Mouse (Mus musculus) intestine, embryonic 14.5 days (tissue): ENCODE results near the gene Snx10. TPM values are rescaled to one million over a fixed set of nuclear protein-coding genes. Genes with fewer than 3 reads are reported as not detected.

Experiments
- ATAC-seq: fragments of 200-750 bp; cut with Nextera tagmentation; replicated peaks from 2 replicates; pipeline ENCODE4 v1.8.0; 2017; ENCODE audit warnings: low read depth, moderate number of reproducible peaks, moderate TSS enrichment, moderate library complexity; ENCODE audit not compliant: low FRiP score, low TSS enrichment
- DNase-seq: peaks from one replicate; pipeline ENCODE4 v3.0.0-alpha.2; 2018; ENCODE audit warnings: low spot score
- H3K27ac ChIP-seq: fragments of 300-500 bp; sonication (generic); 2 replicates; pipeline ENCODE4 v1.5.1; 2014; ENCODE audit warnings: low read depth, mild to moderate bottlenecking, control low read depth
- H3K27me3 ChIP-seq: fragments of 300-500 bp; sonication (generic); replicated peaks from 2 replicates; pipeline ENCODE4 v1.6.1; 2014; ENCODE audit warnings: low read length, control low read depth; ENCODE audit not compliant: control insufficient read depth, insufficient read depth
- H3K36me3 ChIP-seq: fragments of 300-500 bp; sonication (generic); 2 replicates; pipeline ENCODE4 v1.6.1; 2014; ENCODE audit warnings: low read length, control low read depth; ENCODE audit not compliant: control insufficient read depth, insufficient read depth
- H3K4me1 ChIP-seq: fragments of 300-500 bp; sonication (generic); replicated peaks from 2 replicates; pipeline ENCODE4 v1.6.1; 2014; ENCODE audit warnings: low read length, control low read depth, mixed read lengths; ENCODE audit not compliant: control insufficient read depth, insufficient read depth
- H3K4me2 ChIP-seq: fragments of 300-500 bp; sonication (generic); 2 replicates; pipeline ENCODE4 v1.6.1; 2014; ENCODE audit warnings: low read length
- H3K4me3 ChIP-seq: fragments of 300-500 bp; sonication (generic); 2 replicates; pipeline ENCODE4 v1.5.1; 2014; ENCODE audit warnings: low read depth, low read length, control low read depth, mixed read lengths
- H3K9ac ChIP-seq: fragments of 300-500 bp; sonication (generic); 2 replicates; pipeline ENCODE4 v1.6.1; 2014; ENCODE audit warnings: mild to moderate bottlenecking, low read length
- H3K9me3 ChIP-seq: fragments of 300-500 bp; sonication (generic); 2 replicates; pipeline ENCODE4 v1.6.1; 2016; ENCODE audit warnings: low read length, control low read depth; ENCODE audit not compliant: control insufficient read depth
- WGBS: fragments of 180-500 bp; shearing (Covaris S2); extraction: QIAGEN DNeasy Blood & Tissue Kit; methylation state at CpG from one replicate; pipeline ENCODE4 v1.1.7; 2014; 5-methylcytosine and 5-hydroxymethylcytosine counted together
- polyA plus RNA-seq: library from polyadenylated mRNA; unstranded; fragments of >200 nt; fragmentation: Nextera tagmentation; extraction: Ambion mirVana; gene quantifications from 2 replicates; pipeline ENCODE4 v1.2.1, GENCODE M21; 2014

Snx10 gene
- polyA plus RNA-seq, 1 experiment from 2014 or later, result 16.4 TPM

- no peaks in the 10 kb centered on the region for H3K4me1 ChIP-seq
- no peak overlapping the region for H3K27ac ChIP-seq
- no peak overlapping the region for H3K9ac ChIP-seq
- no peaks in the 10 kb centered on the region for H3K9me3 ChIP-seq
- DNase-seq (no peak), ATAC-seq (no peak)
- 92% methylated on average over 7 of the region's 7 CpGs for WGBS
- no peaks in the 10 kb centered on the region for H3K36me3 ChIP-seq
- H3K27me3 ChIP-seq, result no peaks in the 10 kb centered on the region
- H3K4me2 ChIP-seq, result no peak overlapping the region
- H3K4me3 ChIP-seq, result no peak overlapping the region
Observed at GRCm38 (mm10) chr6:51556562-51556961, 32.9 kb downstream of the Snx10 start.

GRCm38 (mm10) chr6:51558311-51558710, 34.6 kb downstream of the Snx10 start:
- H3K27me3 ChIP-seq, result no peaks in the 10 kb centered on the region
- no peak for DNase-seq
- H3K36me3 ChIP-seq, result no peaks in the 10 kb centered on the region
- H3K4me3 ChIP-seq, result no peak overlapping the region
- no peak overlapping the region for H3K4me2 ChIP-seq
- H3K27ac ChIP-seq, result no peak overlapping the region
- no peaks in the 10 kb centered on the region for H3K4me1 ChIP-seq
- 92% methylated on average over 7 of the region's 7 CpGs for WGBS
- no peak for ATAC-seq
- H3K9ac ChIP-seq, result no peak overlapping the region
- no peaks in the 10 kb centered on the region for H3K9me3 ChIP-seq

GRCm38 (mm10) chr6:51566771-51567680, 43.3 kb downstream of the Snx10 start:
- ATAC-seq (no peak), DNase-seq (no peak)
- H3K9ac ChIP-seq, result no peak overlapping the region
- no peaks in the 10 kb centered on the region for H3K36me3 ChIP-seq
- H3K27me3 ChIP-seq, result no peaks in the 10 kb centered on the region
- H3K4me2 ChIP-seq, result peak overlapping the region; percentile 11; the same call in 1 of the 2 replicates
- no peak overlapping the region for H3K4me3 ChIP-seq
- H3K27ac ChIP-seq, result no peak overlapping the region
- no peaks in the 10 kb centered on the region for H3K9me3 ChIP-seq
- peaks cover 10% of the 10 kb centered on the region; the same call in 1 of the 2 replicates for H3K4me1 ChIP-seq
- WGBS, result 49% methylated on average over 14 of the region's 14 CpGs

- WGBS, result 92% methylated on average over 8 of the region's 8 CpGs
- DNase-seq (no peak), ATAC-seq (no peak)
- Histone ChIP-seq H3K27me3 (no peaks in the 10 kb centered on the region), H3K4me3 (no peak overlapping the region), H3K9me3 (no peaks in the 10 kb centered on the region), H3K27ac (no peak overlapping the region), H3K4me2 (no peak overlapping the region), H3K36me3 (no peaks in the 10 kb centered on the region), H3K4me1 (peaks cover 10% of the 10 kb centered on the region; the same call in 1 of the 2 replicates), H3K9ac (no peak overlapping the region)
Observed at GRCm38 (mm10) chr6:51569086-51569485, 45.4 kb downstream of the Snx10 start.

GRCm38 (mm10) chr6:51573136-51573535, 49.4 kb downstream of the Snx10 start:
- Histone ChIP-seq H3K27ac (no peak overlapping the region), H3K9me3 (no peaks in the 10 kb centered on the region), H3K4me3 (no peak overlapping the region), H3K9ac (no peak overlapping the region), H3K27me3 (no peaks in the 10 kb centered on the region), H3K4me1 (no peaks in the 10 kb centered on the region), H3K36me3 (no peaks in the 10 kb centered on the region), H3K4me2 (no peak overlapping the region)
- 79% methylated on average over 4 of the region's 4 CpGs for WGBS
- DNase-seq, result no peak
- ATAC-seq, result no peak

GRCm38 (mm10) chr6:51574132-51574531, 50.4 kb downstream of the Snx10 start:
- no peaks in the 10 kb centered on the region for H3K27me3 ChIP-seq
- H3K4me1 ChIP-seq, result no peaks in the 10 kb centered on the region
- no peak overlapping the region for H3K4me3 ChIP-seq
- ATAC-seq (no peak), DNase-seq (no peak)
- H3K27ac ChIP-seq, result no peak overlapping the region
- H3K36me3 ChIP-seq, result no peaks in the 10 kb centered on the region
- 83% methylated on average over 13 of the region's 13 CpGs for WGBS
- no peaks in the 10 kb centered on the region for H3K9me3 ChIP-seq
- H3K4me2 ChIP-seq, result no peak overlapping the region
- H3K9ac ChIP-seq, result no peak overlapping the region

- no peak overlapping the region for H3K4me3 ChIP-seq
- no peak overlapping the region for H3K9ac ChIP-seq
- no peaks in the 10 kb centered on the region for H3K9me3 ChIP-seq
- no peaks in the 10 kb centered on the region for H3K4me1 ChIP-seq
- no peak for DNase-seq
- H3K27ac ChIP-seq, result no peak overlapping the region
- H3K36me3 ChIP-seq, result no peaks in the 10 kb centered on the region
- 85% methylated on average over 4 of the region's 4 CpGs for WGBS
- H3K27me3 ChIP-seq, result no peaks in the 10 kb centered on the region
- no peak for ATAC-seq
- no peak overlapping the region for H3K4me2 ChIP-seq
Observed at GRCm38 (mm10) chr6:51578415-51578814, 54.7 kb downstream of the Snx10 start.

- ATAC-seq (peak; percentile 87), DNase-seq (peak; percentile 98)
- Histone ChIP-seq H3K9me3 (no peaks in the 10 kb centered on the region), H3K36me3 (no peaks in the 10 kb centered on the region), H3K4me1 (no peaks in the 10 kb centered on the region), H3K9ac (no peak overlapping the region), H3K4me2 (no peak overlapping the region), H3K4me3 (no peak overlapping the region), H3K27ac (no peak overlapping the region), H3K27me3 (no peaks in the 10 kb centered on the region)
- WGBS, result 29% methylated on average over 18 of the region's 18 CpGs
Observed at GRCm38 (mm10) chr6:51580040-51580680, 56.5 kb downstream of the Snx10 start.
